Mouse (Mus musculus) E14TG2a.4 (cell line): ENCODE measurements around the gene Churc1.

Source experiments
- H3K27me3 ChIP-seq: 2 replicates; pipeline ENCODE4 v1.6.1; 2014; ENCODE audit warnings: low read length, control low read depth; ENCODE audit not compliant: insufficient read depth
- H3K36me3 ChIP-seq: 2 replicates; pipeline ENCODE4 v1.6.1; 2014; ENCODE audit warnings: low read length, control low read depth; ENCODE audit not compliant: insufficient read depth
- H3K4me1 ChIP-seq: replicated peaks from 2 replicates; pipeline ENCODE4 v1.6.1; 2014; ENCODE audit warnings: low read depth, low read length, control low read depth
- H3K4me3 ChIP-seq: replicated peaks from 2 replicates; pipeline ENCODE4 v1.5.1; 2014; ENCODE audit warnings: mild to moderate bottlenecking, low read length
- H3K9me3 ChIP-seq: 2 replicates; pipeline ENCODE4 v1.6.1; 2014; ENCODE audit warnings: low read length, control low read depth
- CTCF ChIP-seq: conservative IDR thresholded peaks from 2 replicates; pipeline ENCODE4 v1.5.1; 2014; ENCODE audit warnings: low read length
- NANOG ChIP-seq: IDR thresholded peaks from 2 replicates; pipeline ENCODE4 v1.6.1; 2014; ENCODE audit warnings: borderline replicate concordance, low read length, mixed read lengths
- POU5F1 ChIP-seq: IDR thresholded peaks from 2 replicates; pipeline ENCODE4 v1.6.1; 2014; ENCODE audit warnings: low read length, borderline replicate concordance

The Churc1 gene

DNA sequence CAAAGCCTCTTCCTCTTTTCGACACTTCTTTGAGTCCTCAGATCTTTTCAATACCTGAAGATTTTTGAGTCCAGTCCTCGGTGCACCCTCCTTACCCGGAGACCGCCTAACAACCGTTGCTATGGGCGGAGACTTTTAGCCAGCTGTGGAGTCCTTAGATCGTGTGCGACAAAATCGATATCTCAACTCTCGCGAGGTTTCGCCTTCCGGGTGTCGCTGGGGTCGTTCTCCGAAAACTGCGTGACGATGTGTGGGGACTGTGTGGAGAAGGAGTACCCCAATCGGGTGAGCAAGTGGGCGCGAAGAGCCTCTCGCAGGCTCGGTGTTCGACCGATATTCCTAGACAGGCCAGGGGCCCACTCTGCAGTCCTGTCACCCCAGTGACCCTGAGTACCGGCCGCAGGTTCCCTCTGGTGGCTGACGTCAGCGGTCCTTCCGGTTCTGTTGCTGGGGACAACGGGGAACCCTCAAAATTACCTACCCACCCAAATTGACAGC, at the start of gene Churc1, which contains the start of gene Fntb:
TSS of gene Churc1 (plus strand) at position 185 of the 498 bp plus-strand sequence.
TSS of gene Fntb (plus strand) at position 236 of the 498 bp plus-strand sequence.
- no peak for TF ChIP-seq CTCF
- TF ChIP-seq NANOG, result no peak
- Histone ChIP-seq H3K9me3 (no peaks in the 10 kb centered on the region), H3K4me3 (peak within 1 kb of the TSS; percentile 89)

GRCm38 (mm10) chr12:76718384-76718783, 47.0 kb upstream of the Churc1 start:
- Histone ChIP-seq H3K9me3 (no peaks in the 10 kb centered on the region), H3K27me3 (0 out of 2 replicates have a peak, but pooled peaks cover 4% of the 10 kb centered on the region), H3K4me1 (no peaks in the 10 kb centered on the region), H3K4me3 (no peak overlapping the region), H3K36me3 (no peaks in the 10 kb centered on the region)
- TF ChIP-seq POU5F1, result no peak

More for the DNA sequence above, at the start of gene Churc1, which contains the start of gene Fntb:
- no peaks in the 10 kb centered on the region for H3K27me3 ChIP-seq
- H3K36me3 ChIP-seq, result no peaks in the 10 kb centered on the region
- H3K4me1 ChIP-seq, result peaks cover 33% of the 10 kb centered on the region

DNA sequence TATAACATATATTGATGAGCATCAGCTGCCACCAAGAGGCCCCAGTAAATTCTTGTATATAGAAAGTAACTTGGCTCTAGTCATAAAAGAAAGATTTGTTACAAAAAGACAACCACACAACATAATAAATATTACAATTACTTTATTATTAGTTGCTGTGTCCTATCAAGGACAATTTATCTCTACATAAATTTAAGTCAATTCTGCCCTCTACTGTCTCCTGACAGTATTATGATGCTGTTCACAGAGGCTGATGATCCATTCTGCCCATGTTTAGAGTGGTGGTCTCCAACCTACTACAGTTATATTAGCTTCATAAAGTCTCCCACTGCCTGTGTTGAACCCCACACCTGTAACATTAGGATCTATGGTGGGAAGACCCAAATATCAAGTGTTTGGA, 44.8 kb upstream of the Churc1 start:
- Histone ChIP-seq H3K36me3 (no peaks in the 10 kb centered on the region), H3K4me1 (no peaks in the 10 kb centered on the region)
- TF ChIP-seq NANOG (no peak), POU5F1 (no peak), CTCF (no peak)

DNA sequence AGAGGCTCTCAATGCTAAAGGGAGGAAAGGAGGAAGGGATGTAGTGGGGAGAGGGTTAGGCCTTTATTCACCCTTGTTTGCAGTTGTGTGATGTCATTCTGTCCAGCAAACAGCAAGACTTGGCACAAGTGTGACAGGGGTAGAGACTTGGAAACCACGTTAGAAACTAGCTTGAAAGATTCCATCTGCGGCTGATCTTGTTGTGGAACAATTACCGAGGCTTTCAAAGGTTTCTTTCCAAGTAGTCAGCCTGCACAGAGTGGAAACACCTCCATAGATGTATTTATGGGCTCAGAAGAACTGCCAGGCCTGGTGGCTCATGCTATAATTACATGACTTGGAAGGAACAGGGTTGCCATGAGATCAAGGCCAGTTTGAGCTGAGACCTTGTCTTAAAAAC, 43.3 kb upstream of the Churc1 start:
- 0 out of 2 replicates have a peak, but pooled peaks cover 4% of the 10 kb centered on the region for H3K27me3 ChIP-seq
- H3K9me3 ChIP-seq, result peaks cover 12% of the 10 kb centered on the region
- no peak overlapping the region for H3K4me3 ChIP-seq
- no peaks in the 10 kb centered on the region for H3K4me1 ChIP-seq
- H3K36me3 ChIP-seq, result no peaks in the 10 kb centered on the region
- TF ChIP-seq POU5F1 (no peak), CTCF (no peak), NANOG (no peak)

More for the DNA sequence above, 44.8 kb upstream of the Churc1 start:
- H3K9me3 ChIP-seq, result peaks cover 5% of the 10 kb centered on the region; the same call in 1 of the 2 replicates
- no peak overlapping the region for H3K4me3 ChIP-seq
- 0 out of 2 replicates have a peak, but pooled peaks cover 4% of the 10 kb centered on the region for H3K27me3 ChIP-seq

- no peak for TF ChIP-seq CTCF
- 0 out of 2 replicates have a peak, but pooled peaks cover 7% of the 10 kb centered on the region for H3K27me3 ChIP-seq
- peaks cover 21% of the 10 kb centered on the region for H3K9me3 ChIP-seq
- no peak overlapping the region for H3K4me3 ChIP-seq
- H3K36me3 ChIP-seq, result no peaks in the 10 kb centered on the region
- no peaks in the 10 kb centered on the region for H3K4me1 ChIP-seq
These were observed 37.4 kb upstream of the Churc1 start for GRCm38 (mm10) chr12:76727955-76728354.

DNA sequence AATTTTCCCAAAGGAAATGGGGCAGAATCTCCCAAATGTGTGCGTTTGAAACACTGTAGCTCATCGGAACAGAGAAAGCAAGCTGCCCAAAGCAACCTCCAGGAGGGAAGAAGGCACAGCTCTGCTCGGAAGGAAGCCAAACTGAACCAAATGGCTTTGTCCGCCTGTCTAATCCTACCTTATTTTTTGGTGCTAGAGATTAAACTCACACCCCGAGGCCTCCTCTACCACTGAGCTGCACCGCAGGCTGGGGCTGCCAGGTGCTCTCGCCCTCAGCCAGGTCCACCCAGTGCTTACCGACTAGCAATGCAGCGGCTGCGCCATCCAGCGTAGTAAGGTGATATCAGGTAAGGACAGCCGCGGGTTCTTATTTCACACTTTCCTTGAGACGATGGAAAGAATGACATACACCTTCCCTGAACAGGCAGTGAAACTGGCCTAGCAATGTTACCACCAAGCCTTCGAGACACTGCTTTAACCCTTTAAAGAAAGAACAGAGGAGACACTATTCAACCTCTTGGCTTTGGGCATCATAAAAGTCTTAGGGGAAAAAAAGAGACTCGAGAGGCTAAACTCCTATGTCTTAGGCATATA, 14.4 kb upstream of the Churc1 start:
- Histone ChIP-seq H3K36me3 (no peaks in the 10 kb centered on the region), H3K9me3 (peaks cover 36% of the 10 kb centered on the region), H3K4me3 (no peak overlapping the region), H3K27me3 (no peaks in the 10 kb centered on the region), H3K4me1 (no peaks in the 10 kb centered on the region; the same call in 1 of the 2 replicates)
- no peak for TF ChIP-seq CTCF
- no peak for TF ChIP-seq NANOG
- TF ChIP-seq POU5F1, result no peak

GRCm38 (mm10) chr12:76752652-76753318, 12.6 kb upstream of the Churc1 start:
- Histone ChIP-seq H3K36me3 (no peaks in the 10 kb centered on the region), H3K4me1 (no peaks in the 10 kb centered on the region; the same call in 1 of the 2 replicates), H3K27me3 (no peaks in the 10 kb centered on the region), H3K9me3 (peaks cover 36% of the 10 kb centered on the region), H3K4me3 (no peak overlapping the region)
- TF ChIP-seq POU5F1 (no peak), CTCF (peak; percentile 44), NANOG (no peak)

DNA sequence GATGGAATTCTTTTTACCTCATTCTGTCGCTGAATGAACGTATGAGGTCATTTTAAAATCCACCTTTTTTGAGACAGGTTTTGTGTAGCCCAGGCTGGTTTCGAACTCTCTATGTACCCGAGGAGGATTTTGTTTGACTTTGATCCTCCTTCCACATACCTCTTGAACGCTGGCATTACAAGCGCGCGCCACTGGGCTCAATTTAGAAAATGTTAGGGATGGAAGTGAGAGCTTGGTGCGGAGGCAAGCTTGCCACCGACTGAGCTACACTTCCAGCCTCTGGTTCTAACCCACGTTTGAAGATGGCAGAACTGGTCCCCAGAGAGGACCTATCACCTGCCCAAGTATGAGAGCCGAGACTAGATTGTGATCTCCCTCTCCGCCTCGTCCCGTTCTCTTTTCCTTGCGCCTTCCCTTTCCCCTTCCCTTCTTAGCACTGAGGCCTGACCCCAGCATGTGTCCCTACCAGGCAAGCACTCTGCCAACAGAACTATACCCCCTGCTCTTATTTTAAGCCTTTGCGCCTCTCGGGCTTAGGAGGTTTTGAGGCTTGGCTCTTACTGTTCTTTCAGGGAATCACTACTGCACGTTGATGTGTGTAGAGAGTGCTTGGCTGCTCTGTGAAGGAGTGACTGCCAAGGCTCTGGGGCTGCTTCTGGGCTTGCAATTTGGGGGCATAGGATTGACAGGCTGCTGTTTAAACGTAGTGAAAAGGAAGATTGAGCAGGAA, 728 bp downstream of the Churc1 start:
- H3K27me3 ChIP-seq, result no peaks in the 10 kb centered on the region
- H3K36me3 ChIP-seq, result no peaks in the 10 kb centered on the region
- no peak for TF ChIP-seq CTCF
- no peak for TF ChIP-seq NANOG
- no peaks in the 10 kb centered on the region for H3K9me3 ChIP-seq
- H3K4me3 ChIP-seq, result peak overlapping the region; percentile 89
- H3K4me1 ChIP-seq, result peaks cover 33% of the 10 kb centered on the region
